Mouse (Mus musculus) hindbrain, postnatal 0 days (tissue): Measurements from ENCODE around the gene Kifap3. TPM values are rescaled to one million over a fixed set of nuclear protein-coding genes. Genes with fewer than 3 reads are reported as not detected.
"Not testable (repeated sequence)": the region's sequence is repeated elsewhere in the genome, so short reads cannot be mapped to it uniquely, and the experiment has no call there.

ENCODE experiments used
- ATAC-seq: fragments of 200-750 bp; cut with Nextera tagmentation; 2 replicates; pipeline ENCODE4 v1.8.0; 2017; ENCODE audit warnings: mild to moderate bottlenecking, moderate TSS enrichment, moderate library complexity
- DNase-seq: peaks from one replicate; pipeline ENCODE4 v3.0.0-alpha.2; 2015; ENCODE audit warnings: low spot score
- H3K27ac ChIP-seq: fragments of 300-500 bp; sonication (generic); 2 replicates; pipeline ENCODE4 v1.5.1; 2014; ENCODE audit warnings: mild to moderate bottlenecking
- H3K27me3 ChIP-seq: fragments of 300-500 bp; sonication (generic); 2 replicates; pipeline ENCODE4 v1.6.1; 2014; ENCODE audit warnings: low read length, mixed read lengths; ENCODE audit not compliant: insufficient read depth
- H3K36me3 ChIP-seq: fragments of 300-500 bp; sonication (generic); 2 replicates; pipeline ENCODE4 v1.6.1; 2014; ENCODE audit warnings: low read length, mixed read lengths; ENCODE audit not compliant: insufficient read depth
- H3K4me1 ChIP-seq: fragments of 300-500 bp; sonication (generic); 2 replicates; pipeline ENCODE4 v1.6.1; 2014; ENCODE audit warnings: antibody characterized with exemption, low read length, mixed read lengths; ENCODE audit not compliant: insufficient read depth
- H3K4me2 ChIP-seq: fragments of 300-500 bp; sonication (generic); 2 replicates; pipeline ENCODE4 v1.6.1; 2014; ENCODE audit warnings: low read depth, mild to moderate bottlenecking, low read length, moderate library complexity, mixed read lengths
- H3K4me3 ChIP-seq: fragments of 300-500 bp; sonication (generic); 2 replicates; pipeline ENCODE4 v1.5.1; 2014; ENCODE audit warnings: low read length
- H3K9ac ChIP-seq: fragments of 300-500 bp; sonication (generic); replicated peaks from 2 replicates; pipeline ENCODE4 v1.6.1; 2014; ENCODE audit warnings: mild to moderate bottlenecking, low read length, moderate library complexity, mixed read lengths
- H3K9me3 ChIP-seq: fragments of 300-500 bp; sonication (generic); 2 replicates; pipeline ENCODE4 v1.6.1; 2016; ENCODE audit warnings: low read length, mixed read lengths
- CTCF ChIP-seq: IDR thresholded peaks from 2 replicates; pipeline ENCODE4 v1.5.1; 2016; ENCODE audit warnings: antibody characterized with exemption, control low read depth, low read depth
- WGBS: fragments of 180-500 bp; shearing (Covaris S2); extraction: QIAGEN DNeasy Blood & Tissue Kit; methylation state at CpG from one replicate; pipeline ENCODE4 v1.1.7; 2014; 5-methylcytosine and 5-hydroxymethylcytosine counted together
- polyA plus RNA-seq: library from polyadenylated mRNA; unstranded; fragments of >200 nt; fragmentation: Nextera tagmentation; extraction: Ambion mirVana; gene quantifications from 2 replicates; pipeline ENCODE4 v1.2.1, GENCODE M21; 2015
- total RNA-seq: library from RNA; depleted of rRNA; stranded (reverse); fragments of >200 nt; gene quantifications from 2 replicates; pipeline ENCODE4 v1.2.3, GENCODE M21; 2014

Gene Kifap3
- total and polyA plus RNA-seq, 2 experiments from 2014 or later: 110 to 125 TPM

GRCm38 (mm10) chr1:163821365-163821764 is 42.0 kb downstream of the Kifap3 start:
- no peaks in the 10 kb centered on the region for H3K9me3 ChIP-seq
- ATAC-seq (peak; percentile 51; the same call in 1 of the 2 replicates), DNase-seq (peak; percentile 48)
- WGBS: 52% methylated on average over 4 of the region's 4 CpGs
- no peak overlapping the region for H3K9ac ChIP-seq
- no peaks in the 10 kb centered on the region for H3K27me3 ChIP-seq
- peaks cover 3% of the 10 kb centered on the region; the same call in 1 of the 2 replicates for H3K36me3 ChIP-seq
- no peaks in the 10 kb centered on the region for H3K4me1 ChIP-seq
- no peak overlapping the region for H3K4me3 ChIP-seq
- no peak overlapping the region for H3K27ac ChIP-seq
- H3K4me2 ChIP-seq: no peak overlapping the region
- TF ChIP-seq CTCF: no peak

DNA sequence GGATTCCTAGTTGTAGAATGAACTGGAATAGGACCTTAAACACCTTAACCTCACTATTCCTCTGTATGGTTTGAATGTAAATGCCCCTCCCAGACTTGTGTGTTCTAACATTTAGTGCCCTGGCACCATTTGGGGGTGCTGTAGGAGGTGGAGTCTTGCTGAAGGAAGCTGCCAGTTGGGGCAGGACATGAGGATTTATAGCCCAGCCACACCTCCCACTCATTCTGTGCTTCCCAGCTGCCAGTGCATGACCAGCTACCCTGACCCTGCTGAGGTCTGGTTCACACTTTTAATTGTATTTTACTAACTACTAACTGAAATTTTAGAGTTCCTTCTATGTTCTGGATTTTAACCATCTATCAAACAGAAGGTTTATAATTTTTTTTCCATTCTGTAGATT is 50.1 kb downstream of the Kifap3 start:
- no peak for ATAC-seq
- Histone ChIP-seq H3K27me3 (no peaks in the 10 kb centered on the region), H3K4me3 (no peak overlapping the region), H3K27ac (no peak overlapping the region), H3K9me3 (no peaks in the 10 kb centered on the region), H3K4me1 (no peaks in the 10 kb centered on the region), H3K4me2 (no peak overlapping the region), H3K9ac (no peak overlapping the region), H3K36me3 (peaks cover 3% of the 10 kb centered on the region; the same call in 1 of the 2 replicates)
- no peak for TF ChIP-seq CTCF
- DNase-seq: no peak

GRCm38 (mm10) chr1:163834066-163834465 is 54.7 kb downstream of the Kifap3 start:
- Histone ChIP-seq H3K4me3 (no peak overlapping the region), H3K27me3 (no peaks in the 10 kb centered on the region), H3K4me1 (no peaks in the 10 kb centered on the region), H3K9me3 (no peaks in the 10 kb centered on the region), H3K9ac (no peak overlapping the region), H3K36me3 (no peaks in the 10 kb centered on the region), H3K4me2 (no peak overlapping the region), H3K27ac (no peak overlapping the region)
- peak; percentile 47 for DNase-seq
- 73% methylated on average over 1 of the region's 1 CpGs for WGBS
- ATAC-seq: no peak
- peak; percentile 66 for TF ChIP-seq CTCF

GRCm38 (mm10) chr1:163835062-163835461 is 55.7 kb downstream of the Kifap3 start:
- Histone ChIP-seq H3K36me3 (0 out of 2 replicates have a peak, but pooled peaks cover under 1% of the 10 kb centered on the region), H3K4me3 (no peak overlapping the region), H3K9me3 (no peaks in the 10 kb centered on the region), H3K27me3 (no peaks in the 10 kb centered on the region), H3K4me2 (no peak overlapping the region), H3K4me1 (no peaks in the 10 kb centered on the region), H3K9ac (no peak overlapping the region), H3K27ac (no peak overlapping the region)
- DNase-seq: no peak
- no peak for ATAC-seq
- 92% methylated on average over 2 of the region's 2 CpGs for WGBS
- no peak for TF ChIP-seq CTCF

DNA sequence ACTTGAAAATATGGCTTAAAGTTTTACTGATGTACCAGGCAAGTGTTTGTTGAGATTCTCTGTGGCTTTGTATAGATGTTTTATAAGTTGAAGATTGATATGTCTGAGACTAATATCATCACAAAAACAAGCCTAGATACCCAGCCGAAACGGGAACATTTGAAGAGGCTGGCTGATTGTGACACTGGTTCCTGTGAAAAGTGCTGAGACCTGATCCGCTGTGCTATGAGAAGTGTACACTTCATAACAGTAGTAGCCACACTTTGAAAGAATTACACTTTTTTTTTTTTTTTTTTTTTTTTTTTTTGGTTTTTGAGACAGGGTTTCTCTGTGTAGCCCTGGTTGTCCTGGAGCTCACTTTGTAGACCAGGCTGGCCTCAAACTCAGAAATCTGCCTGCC is 59.1 kb downstream of the Kifap3 start:
- not testable (repeated sequence) for H3K27ac ChIP-seq, H3K27me3 ChIP-seq, H3K4me1 ChIP-seq, DNase-seq, H3K9me3 ChIP-seq, H3K4me2 ChIP-seq, H3K9ac ChIP-seq, ATAC-seq, H3K4me3 ChIP-seq
- 0 out of 2 replicates have a peak, but pooled peaks cover 11% of the 10 kb centered on the region for H3K36me3 ChIP-seq
- WGBS: 95% methylated on average over 3 of the region's 3 CpGs

- Histone ChIP-seq H3K9ac (no peak overlapping the region), H3K27me3 (no peaks in the 10 kb centered on the region), H3K36me3 (0 out of 2 replicates have a peak, but pooled peaks cover 11% of the 10 kb centered on the region), H3K4me1 (no peaks in the 10 kb centered on the region), H3K27ac (no peak overlapping the region), H3K4me3 (no peak overlapping the region), H3K9me3 (no peaks in the 10 kb centered on the region), H3K4me2 (no peak overlapping the region)
- WGBS: 94% methylated on average over 8 of the region's 8 CpGs
- TF ChIP-seq CTCF: no peak
- no peak for DNase-seq
- no peak for ATAC-seq
These were observed 61.2 kb downstream of the Kifap3 start for GRCm38 (mm10) chr1:163840555-163840954.

DNA sequence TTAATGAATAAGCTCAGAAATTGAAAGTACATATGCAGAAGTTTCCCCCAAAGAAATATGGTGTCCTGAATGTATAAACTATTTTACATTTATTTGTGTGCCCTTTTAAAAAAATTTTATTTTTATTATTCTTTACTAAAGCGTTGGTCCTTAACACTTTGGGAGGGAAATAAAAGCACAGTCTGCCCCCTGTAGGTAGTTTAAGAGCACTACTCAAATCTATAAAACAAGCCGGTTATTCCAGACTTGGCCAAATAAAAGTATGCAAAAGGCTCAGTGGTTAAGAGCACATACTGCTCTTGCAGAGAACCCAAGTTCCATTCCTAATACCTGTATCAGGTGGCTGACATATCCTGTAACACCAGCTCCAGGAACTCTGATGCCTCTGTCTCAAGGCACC is 62.9 kb downstream of the Kifap3 start:
- WGBS: 51% methylated on average over 2 of the region's 2 CpGs
- 0 out of 2 replicates have a peak, but pooled peaks cover 11% of the 10 kb centered on the region for H3K36me3 ChIP-seq
- DNase-seq: peak; percentile 51

More for the DNA sequence above, 62.9 kb downstream of the Kifap3 start:
- H3K4me1 ChIP-seq: no peaks in the 10 kb centered on the region
- no peak for ATAC-seq
- no peak overlapping the region for H3K9ac ChIP-seq
- peak; percentile 41 for TF ChIP-seq CTCF
- H3K27ac ChIP-seq: no peak overlapping the region
- no peaks in the 10 kb centered on the region for H3K27me3 ChIP-seq
- H3K4me2 ChIP-seq: no peak overlapping the region
- H3K4me3 ChIP-seq: no peak overlapping the region
- H3K9me3 ChIP-seq: no peaks in the 10 kb centered on the region
